In the genomic region with DNA sequence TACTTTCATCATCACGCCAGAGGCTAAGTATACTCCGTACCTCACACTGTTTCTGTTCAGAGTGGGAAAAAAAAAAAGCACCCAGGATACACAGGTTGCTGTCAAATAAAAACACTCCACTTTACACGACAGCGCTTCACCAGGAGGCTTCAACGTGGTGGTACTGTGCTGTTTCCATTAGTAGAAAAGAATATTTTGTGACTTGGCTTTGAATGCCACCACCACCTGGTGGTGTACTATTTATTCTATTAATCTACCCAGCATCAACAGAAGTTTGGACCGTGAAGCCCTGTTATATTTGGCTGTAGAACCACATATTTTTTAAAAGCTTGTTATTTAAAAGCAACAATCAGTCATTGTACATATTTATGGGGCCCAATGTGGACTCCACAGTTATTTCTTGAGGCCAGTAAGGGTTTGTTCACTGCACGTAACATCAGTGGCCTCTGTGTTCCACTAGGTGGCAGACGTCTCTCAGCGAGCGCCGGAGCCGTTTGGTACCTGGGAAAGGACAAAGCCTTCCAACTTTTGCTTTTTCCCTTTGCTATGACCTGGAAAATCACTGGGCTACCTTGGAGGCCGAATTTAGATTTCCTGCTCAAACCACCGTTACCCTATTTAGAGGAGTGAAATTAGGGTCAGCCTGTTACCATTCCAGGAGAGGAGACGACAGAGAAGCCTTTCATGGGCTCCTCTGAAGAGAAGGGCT, we compare ENCODE assay signal across 9 mouse cellular contexts. TPM values are rescaled to one million over a fixed set of nuclear protein-coding genes. Genes with fewer than 3 reads are reported as not detected.
A peak's percentile ranks its signal among the peaks of the same experiment; 100 is the strongest.
DNase-seq lines count a peak whose midpoint lies in the region; ATAC-seq and TF ChIP-seq lines count a peak whose summit lies in the region.
"Had no signal": no experiment of that assay in that cellular context is flagged by ENCODE, and none has a peak within 500 bp of the region (broad histone marks: within the 10 kb centered on the region; RNA-seq: fewer than 3 reads in every experiment).

No protein-coding gene starts in this region.

- ATAC-seq in erythroid progenitor cell, adult 5-6 weeks (replicated peaks; ENCODE audit: low FRiP score, poor library complexity, severe bottlenecking): peak; percentile 61; the same call in 1 of the 2 replicates
- peak; percentile 76 to 81 for ATAC-seq in hematopoietic stem cell, adult 5-6 weeks (replicated peaks in 1 of 2; ENCODE audit: insufficient read depth in 1 of 2, low FRiP score in 2 of 2, low TSS enrichment in 1 of 2, low read depth in 1 of 2, poor library complexity in 2 of 2, severe bottlenecking in 2 of 2)
- ATAC-seq in lung, embryonic 14.5 days (ENCODE audit: insufficient read depth): peak; percentile 84
- ATAC-seq in neutrophil, adult 5-6 weeks (ENCODE audit: extremely low read depth, insufficient number of reproducible peaks, low FRiP score, poor library complexity, severe bottlenecking): peak; percentile 78

- no peak for TF ChIP-seq POLR2A in brain, embryonic 14.5 days (IDR thresholded peaks at IDR 0.05; ENCODE audit: borderline replicate concordance, extremely low read depth, insufficient read depth, insufficient read length, poor library complexity, severe bottlenecking)
- no peak for TF ChIP-seq POLR2A in thymus, adult 2 months (IDR thresholded peaks at IDR 0.05; ENCODE audit: control insufficient read depth, extremely low read depth, insufficient read depth, low read length, poor library complexity)

- H3K4me3 ChIP-seq in ES-E14 (ENCODE audit: insufficient read depth in 1 of 2, low read depth in 1 of 2, low read length in 2 of 2, poor library complexity in 1 of 2, severe bottlenecking in 1 of 2): no peak overlapping the region
- H3K4me3 ChIP-seq in lung, embryonic 14.5 days (ENCODE audit: low read depth, low read length): no peak overlapping the region
- H3K4me3 ChIP-seq in thymus, adult 2 months (ENCODE audit: control insufficient read depth, insufficient read depth, low read length): no peak overlapping the region
- H3K4me3 ChIP-seq: heart, embryonic 15.5 days had no signal

- no peaks in the 10 kb centered on the region for H3K27me3 ChIP-seq in lung, embryonic 14.5 days (ENCODE audit: insufficient read depth, low read length)
- no peaks in the 10 kb centered on the region for H3K27me3 ChIP-seq in thymus, adult 2 months (ENCODE audit: control insufficient read depth, insufficient read depth, low read length)
- H3K27me3 ChIP-seq: heart, embryonic 15.5 days had no signal

- in situ Hi-C loops in ES-E14 (cut with MboI; ENCODE audit: low sequenced_read_pairs in 2 of 2, unreplicated experiment in 2 of 2): loop anchor here in 1 of 2 experiments (25.0 kb wide), 1 partner anchor 316 kb away; no protein-coding TSS in a partner anchor

- H3K9me3 ChIP-seq in ES-E14 (ENCODE audit: control insufficient read depth, insufficient read depth, low read depth, low read length): no peaks in the 10 kb centered on the region
- no peaks in the 10 kb centered on the region for H3K9me3 ChIP-seq in lung, embryonic 14.5 days (ENCODE audit: low read depth, low read length)
- H3K9me3 ChIP-seq: heart, embryonic 15.5 days had no signal

- no peak overlapping the region for H3K27ac ChIP-seq in ES-E14 (ENCODE audit: insufficient read depth, low read depth, low read length, poor library complexity, severe bottlenecking)
- H3K27ac ChIP-seq in lung, embryonic 14.5 days (ENCODE audit: low read depth): no peak overlapping the region
- H3K27ac ChIP-seq in thymus, adult 2 months (ENCODE audit: control insufficient read depth, insufficient read depth, low read length): no peak overlapping the region
- H3K27ac ChIP-seq: heart, embryonic 15.5 days had no signal

- peak; percentile 39 for DNase-seq in ES-E14 (ENCODE audit: low read depth, low spot score)
- DNase-seq in brain, embryonic 14.5 days (ENCODE audit: low read depth): peak; percentile 86
- peak; percentile 62 to 85 for DNase-seq in layer of hippocampus, adult 18-20 months (ENCODE audit: low spot score in 2 of 2)
- peak; percentile 87 for DNase-seq in lung, embryonic 14.5 days
- DNase-seq in thymus, adult 2 months: peak; percentile 52

- H3K4me1 ChIP-seq in ES-E14 (ENCODE audit: control insufficient read depth in 2 of 2, insufficient read depth in 2 of 2, low read length in 2 of 2, poor library complexity in 1 of 2): no peaks in the 10 kb centered on the region
- no peaks in the 10 kb centered on the region for H3K4me1 ChIP-seq in lung, embryonic 14.5 days (ENCODE audit: insufficient read depth)
- H3K4me1 ChIP-seq in thymus, adult 2 months (replicated peaks; ENCODE audit: control insufficient read depth, insufficient read depth, low read length): no peaks in the 10 kb centered on the region
- H3K4me1 ChIP-seq: heart, embryonic 15.5 days had no signal

- H3K36me3 ChIP-seq in ES-E14 (ENCODE audit: control insufficient read depth, insufficient read depth, low read length, poor library complexity, severe bottlenecking): no peaks in the 10 kb centered on the region
- peaks cover 4% of the 10 kb centered on the region; the same call in 1 of the 2 replicates for H3K36me3 ChIP-seq in lung, embryonic 14.5 days (ENCODE audit: insufficient read depth)
- H3K36me3 ChIP-seq in thymus, adult 2 months (ENCODE audit: control insufficient read depth, insufficient read depth, low read length): no peaks in the 10 kb centered on the region

- no peak overlapping the region for H3K4me2 ChIP-seq in lung, embryonic 14.5 days
- H3K4me2 ChIP-seq: heart, embryonic 15.5 days had no signal

- TF ChIP-seq CTCF in brain, embryonic 14.5 days (IDR thresholded peaks at IDR 0.05; ENCODE audit: borderline replicate concordance, extremely low read depth, insufficient read depth, insufficient read length): peak; percentile 91
- TF ChIP-seq CTCF in lung, embryonic 14.5 days (IDR thresholded peaks at IDR 0.05; ENCODE audit: low read depth): peak; percentile 90
- TF ChIP-seq CTCF in thymus, adult 2 months (IDR thresholded peaks at IDR 0.05; ENCODE audit: borderline replicate concordance, control insufficient read depth, extremely low read depth, insufficient read depth, low read length, poor library complexity): peak; percentile 77; the same call in 1 of the 2 replicates

- 27% methylated on average over 15 of the region's 15 CpGs for WGBS in lung, embryonic 14.5 days
- 23% methylated on average over 15 of the region's 15 CpGs for WGBS in thymus, adult 2 months

- H3K9ac ChIP-seq in ES-E14 (ENCODE audit: insufficient read depth, low read depth, low read length, poor library complexity, severe bottlenecking): no peak overlapping the region
- no peak overlapping the region for H3K9ac ChIP-seq in lung, embryonic 14.5 days
- H3K9ac ChIP-seq: heart, embryonic 15.5 days had no signal

TF ChIP-seq in ES-E14, 5 proteins besides CTCF, POLR2A, EP300 and RAD21:
- TF ChIP-seq HCFC1 (IDR thresholded peaks at IDR 0.05; ENCODE audit: borderline replicate concordance, insufficient read depth, low read length): no peak
- peak; percentile 72; the same call in 1 of the 2 replicates for TF ChIP-seq ZC3H11A (IDR thresholded peaks at IDR 0.05; ENCODE audit: borderline replicate concordance, low read depth, low read length)
TF ChIP-seq in ES-E14: peak in this region for 1.

RNA-seq across cellular contexts. Expression of a gene that starts 48.3 kb away (rescaled TPM):
- 6.9 and 19.0 TPM in 2 replicates for total RNA-seq in ES-E14 (2012; rRNA removed)
- 6.0 and 6.9 TPM in 2 replicates for polyA plus RNA-seq in brain, embryonic 14.5 days (2012; rRNA removed)
- 29.2 and 34.4 TPM in 2 replicates for total RNA-seq in erythroid progenitor cell, adult 5-6 weeks (2015; ENCODE audit: low replicate concordance)
- 33.4 and 46.1 TPM in 2 replicates for total RNA-seq in erythroid progenitor cell, adult 5-6 weeks (2017; ENCODE audit: low replicate concordance)
- total RNA-seq in hematopoietic stem cell, adult 5-6 weeks (2017): 29.5 and 35.9 TPM in 2 replicates
- total RNA-seq in layer of hippocampus, adult 18-20 months (2021): 1 to 10 TPM; 2.8 to 3.2 TPM
- polyA plus RNA-seq in lung, embryonic 14.5 days (2014; fragmentation: Nextera tagmentation; extraction: Ambion mirVana): 34.7 and 35.8 TPM in 2 replicates
- total RNA-seq in neutrophil, adult 5-6 weeks (2017): 17.8 and 20.9 TPM in 2 replicates
- polyA plus RNA-seq in thymus, adult 2 months (2012; rRNA removed): 2.3 and 2.4 TPM in 2 replicates
